Mouse (Mus musculus) liver, adult 10 weeks (tissue): ENCODE results near the gene Actr5. TPM values are rescaled to one million over a fixed set of nuclear protein-coding genes. Genes with fewer than 3 reads are reported as not detected.

Experiments used
- polyA plus RNA-seq: library from polyadenylated mRNA; stranded (reverse); fragments of 350-450 nt; fragmentation: Illumina TruSeq; extraction: RNeasy Lipid Tissue Mini Kit (QIAGEN cat#74804); gene quantifications from one replicate; pipeline ENCODE4 v1.2.3, GENCODE M21; 2014; ENCODE audit warnings: low read depth, low replicate concordance

Gene Actr5
- polyA plus RNA-seq: 0.32 TPM

DNA sequence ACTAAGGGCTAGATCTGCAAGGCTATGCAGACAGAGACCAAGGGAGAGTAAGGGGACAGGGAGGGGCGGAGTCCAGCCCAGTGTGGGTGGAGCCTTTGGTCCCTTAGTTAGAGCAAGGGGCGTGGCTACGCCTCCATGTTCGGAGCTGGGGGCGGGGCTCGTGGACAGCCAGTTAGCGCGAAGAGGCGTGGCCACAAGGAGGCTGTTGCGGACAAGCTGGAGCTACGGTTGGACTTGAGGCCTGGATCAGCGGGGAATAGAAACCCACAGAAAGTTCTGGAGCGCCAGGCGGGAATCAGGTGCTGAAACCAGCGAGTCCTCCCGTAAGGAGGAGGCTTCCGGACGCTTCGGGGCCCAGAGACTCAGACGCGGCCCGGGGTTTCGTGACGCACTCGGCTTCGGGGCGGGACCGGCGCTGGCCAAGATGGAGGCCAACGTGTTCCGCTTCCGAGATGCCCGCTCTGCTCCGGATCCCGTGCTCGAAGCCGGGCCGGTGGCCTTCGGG, at the start of gene Actr5:
Gene Actr5, plus strand, starts transcription at position 171 of the 505 bp plus-strand sequence.

DNA sequence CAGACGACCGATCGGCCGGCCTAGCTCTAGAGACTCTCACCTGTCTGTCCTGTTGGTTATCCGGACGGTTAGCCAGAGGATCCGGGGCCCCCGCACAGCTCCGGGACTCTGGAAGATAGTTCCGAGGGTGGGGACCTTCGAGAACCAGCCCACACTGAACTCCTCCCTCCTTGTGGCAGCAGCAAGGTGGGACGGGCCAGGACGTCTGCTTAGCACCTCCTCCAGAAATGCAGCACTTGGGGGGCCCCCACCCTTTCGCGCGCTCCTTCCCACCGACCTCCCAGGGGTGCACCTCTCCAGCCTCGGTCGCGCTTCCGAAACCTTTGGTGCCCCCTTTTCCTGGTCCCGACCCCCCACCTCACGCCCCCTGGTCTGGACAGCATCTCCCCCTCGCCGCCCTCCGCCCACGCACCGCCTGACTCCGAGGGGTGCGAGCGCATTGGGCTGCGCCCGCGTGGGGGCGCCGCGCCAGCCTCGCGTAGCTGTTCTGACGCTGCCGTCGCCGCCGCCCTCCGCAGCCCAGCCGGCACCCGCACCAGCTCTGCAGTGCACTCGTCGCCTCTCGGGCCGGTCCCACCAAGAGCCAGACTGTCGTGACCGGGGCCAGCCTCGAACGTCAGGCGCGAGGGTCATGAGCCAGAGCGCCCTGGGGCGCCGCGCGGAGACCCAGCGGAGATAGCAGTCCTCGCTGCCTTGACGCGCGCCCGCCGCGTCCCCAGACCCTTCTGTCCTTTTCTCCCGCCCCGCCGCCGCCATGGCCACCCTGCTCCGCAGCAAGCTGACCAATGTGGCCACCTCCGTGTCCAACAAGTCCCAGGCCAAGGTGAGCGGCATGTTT, 14.0 kb upstream of the Actr5 start, which contains the start of gene Slc32a1:
Gene Slc32a1, plus strand, starts transcription at position 280 of the 838 bp plus-strand sequence.

DNA sequence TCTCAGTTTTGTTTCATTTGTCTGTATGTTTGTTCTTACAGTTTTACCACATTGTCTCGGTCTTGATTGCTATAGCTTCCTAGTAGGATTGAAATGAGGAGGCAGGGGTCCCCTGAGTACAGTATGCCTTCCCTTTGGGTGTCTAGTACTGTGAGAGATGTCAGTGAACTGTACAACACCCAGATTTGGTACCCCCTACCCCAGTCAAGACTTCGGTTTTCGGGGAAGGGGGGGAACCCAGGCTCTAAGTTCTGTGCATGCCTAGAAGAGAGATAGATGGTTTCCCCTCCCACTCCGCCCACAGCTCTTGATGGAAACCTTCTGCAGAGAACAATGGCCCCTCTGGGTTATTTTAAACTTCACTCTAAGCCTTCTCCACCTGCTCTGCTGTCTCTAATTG, 40.4 kb downstream of the Actr5 start, which contains the start of gene Ppp1r16b:
Gene Ppp1r16b, plus strand, starts transcription at position 301 of the 400 bp plus-strand sequence.

Other genes with a start within 250 kb of the Actr5 start
- 2.4 TPM for gene Snhg11, start 249.2 kb upstream of the Actr5 start, polyA plus RNA-seq
- gene Ralgapb, start 215.0 kb upstream of the Actr5 start, polyA plus RNA-seq: 9.7 TPM
- gene Adig, start 122.3 kb upstream of the Actr5 start, polyA plus RNA-seq: not detected
- gene Arhgap40, start 112.1 kb upstream of the Actr5 start, polyA plus RNA-seq: not detected
- gene Slc32a1, start 14.1 kb upstream of the Actr5 start, polyA plus RNA-seq: not detected
- gene Ppp1r16b, start 40.5 kb downstream of the Actr5 start, polyA plus RNA-seq: 0.72 TPM
- gene Fam83d, start 143.2 kb downstream of the Actr5 start, polyA plus RNA-seq: not detected
- 3.1 TPM for gene Dhx35, start 169.9 kb downstream of the Actr5 start, polyA plus RNA-seq